Comparison of ENCODE assay signal across 8 mouse cellular contexts in the genomic region with DNA sequence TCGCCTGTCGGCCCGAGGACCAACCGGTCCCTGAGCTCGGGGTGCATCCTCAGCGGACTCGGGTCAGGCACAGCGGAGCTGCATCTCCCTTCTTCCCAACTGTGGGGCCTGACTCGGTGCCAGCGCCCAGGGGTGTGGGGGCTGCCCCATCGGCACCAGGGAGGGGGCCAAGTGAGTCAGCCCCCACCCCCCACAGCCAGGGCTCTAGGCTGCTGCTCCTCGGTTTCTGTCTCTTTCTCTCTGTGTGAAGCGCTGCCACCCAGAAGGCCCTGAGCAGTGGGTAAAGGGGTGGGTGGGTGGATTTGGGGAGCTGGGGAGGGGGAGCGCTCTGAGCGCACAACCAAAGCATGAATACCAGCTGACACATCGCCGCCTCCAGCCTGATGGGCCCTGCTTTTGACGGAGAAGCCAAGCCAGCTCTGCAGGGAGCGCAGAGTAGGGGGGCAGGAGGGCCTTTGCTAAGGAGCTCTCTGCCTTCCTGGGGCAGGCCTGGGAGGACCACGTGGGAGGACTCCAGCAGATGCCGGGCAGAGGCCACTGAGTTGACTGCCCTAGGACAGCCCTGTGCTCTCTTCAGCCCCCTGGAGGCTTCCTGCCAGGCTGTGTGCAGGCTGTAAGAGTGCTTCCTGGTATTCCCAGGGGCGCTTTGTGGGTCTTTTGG. TPM values are rescaled to one million over a fixed set of nuclear protein-coding genes. Genes with fewer than 3 reads are reported as not detected.
DNase-seq lines count a peak whose midpoint lies in the region; ATAC-seq and TF ChIP-seq lines count a peak whose summit lies in the region.

No protein-coding gene starts in this region.

- peak overlapping the region; percentile 96 for H3K4me2 ChIP-seq in forebrain, postnatal 0 days (ENCODE audit: low read depth)
- peak overlapping the region; percentile 100 for H3K4me2 ChIP-seq in intestine, embryonic 16.5 days (ENCODE audit: low read depth, low read length)
- peak overlapping the region; percentile 99 for H3K4me2 ChIP-seq in limb, embryonic 12.5 days
- peak overlapping the region; percentile 99 for H3K4me2 ChIP-seq in midbrain, embryonic 13.5 days (replicated peaks)

- H3K27ac ChIP-seq in forebrain, postnatal 0 days (ENCODE audit: low read depth, low read length) = peak overlapping the region; percentile 89
- H3K27ac ChIP-seq in intestine, embryonic 16.5 days (ENCODE audit: low read length) = no peak overlapping the region
- H3K27ac ChIP-seq in limb, embryonic 12.5 days = no peak overlapping the region
- H3K27ac ChIP-seq in midbrain, embryonic 13.5 days = peak overlapping the region; percentile 84

- peaks cover 7% of the 10 kb centered on the region; the same call in 1 of the 2 replicates for H3K27me3 ChIP-seq in forebrain, postnatal 0 days (ENCODE audit: insufficient read depth, low read length)
- peaks cover 70% of the 10 kb centered on the region for H3K27me3 ChIP-seq in intestine, embryonic 16.5 days (replicated peaks; ENCODE audit: control insufficient read depth, insufficient read depth, low read length)
- peaks cover 99% of the 10 kb centered on the region for H3K27me3 ChIP-seq in limb, embryonic 12.5 days
- peaks cover 51% of the 10 kb centered on the region for H3K27me3 ChIP-seq in midbrain, embryonic 13.5 days

- peak overlapping the region; percentile 62 for H3K4me3 ChIP-seq in forebrain, postnatal 0 days (ENCODE audit: low read depth, low read length)
- peak overlapping the region; percentile 71 for H3K4me3 ChIP-seq in intestine, embryonic 16.5 days (ENCODE audit: low read length)
- H3K4me3 ChIP-seq in limb, embryonic 12.5 days (replicated peaks) = peak overlapping the region; percentile 60
- peak overlapping the region; percentile 65 for H3K4me3 ChIP-seq in midbrain, embryonic 13.5 days (replicated peaks)

- TF ChIP-seq CTCF in forebrain, postnatal 0 days (IDR thresholded peaks at IDR 0.05; ENCODE audit: low read depth) = peak; percentile 46; the same call in 1 of the 2 replicates

- peak; percentile 44 to 46 for DNase-seq in frontal cortex, postnatal 10 days (ENCODE audit: low spot score in 2 of 2)
- DNase-seq in frontal cortex, postnatal 14 days (ENCODE audit: low spot score in 2 of 2) = no peak
- peak; percentile 58 for DNase-seq in adrenal gland, adult 8-10 months
- peak; percentile 75 for DNase-seq in forebrain, postnatal 0 days
- peak; percentile 59 for DNase-seq in telencephalon, adult 2 months (ENCODE audit: low read depth, low spot score)

- H3K9ac ChIP-seq in forebrain, postnatal 0 days = peak overlapping the region; percentile 68
- H3K9ac ChIP-seq in intestine, embryonic 16.5 days (ENCODE audit: low read depth, low read length) = peak overlapping the region; percentile 60
- H3K9ac ChIP-seq in limb, embryonic 12.5 days (replicated peaks) = peak overlapping the region; percentile 60
- peak overlapping the region; percentile 77 for H3K9ac ChIP-seq in midbrain, embryonic 13.5 days (replicated peaks)

- 3% methylated on average over 22 of the region's 22 CpGs for WGBS in forebrain, postnatal 0 days
- WGBS in intestine, embryonic 16.5 days = 2% methylated on average over 21 of the region's 22 CpGs
- 2% methylated on average over 22 of the region's 22 CpGs for WGBS in limb, embryonic 12.5 days
- 2% methylated on average over 21 of the region's 22 CpGs for WGBS in midbrain, embryonic 13.5 days

- H3K9me3 ChIP-seq in forebrain, postnatal 0 days (ENCODE audit: low read length) = no peaks in the 10 kb centered on the region
- H3K9me3 ChIP-seq in intestine, embryonic 16.5 days (ENCODE audit: control insufficient read depth, low read length) = no peaks in the 10 kb centered on the region
- no peaks in the 10 kb centered on the region for H3K9me3 ChIP-seq in limb, embryonic 12.5 days
- no peaks in the 10 kb centered on the region for H3K9me3 ChIP-seq in midbrain, embryonic 13.5 days

- ATAC-seq in forebrain, postnatal 0 days = peak; percentile 78
- ATAC-seq in intestine, embryonic 16.5 days = peak; percentile 51; the same call in 1 of the 2 replicates
- 0 out of 2 replicates have a peak, but pooled peaks have one; percentile 39 for ATAC-seq in limb, embryonic 12.5 days (ENCODE audit: insufficient number of reproducible peaks, insufficient read depth, low FRiP score, low TSS enrichment, low read depth)
- ATAC-seq in midbrain, embryonic 13.5 days = peak; percentile 64

- H3K36me3 ChIP-seq in forebrain, postnatal 0 days (ENCODE audit: insufficient read depth) = no peaks in the 10 kb centered on the region
- H3K36me3 ChIP-seq in intestine, embryonic 16.5 days (ENCODE audit: control insufficient read depth, insufficient read depth, low read length) = no peaks in the 10 kb centered on the region
- no peaks in the 10 kb centered on the region for H3K36me3 ChIP-seq in limb, embryonic 12.5 days
- H3K36me3 ChIP-seq in midbrain, embryonic 13.5 days = no peaks in the 10 kb centered on the region

- H3K4me1 ChIP-seq in forebrain, postnatal 0 days (ENCODE audit: insufficient read depth) = no peaks in the 10 kb centered on the region
- H3K4me1 ChIP-seq in intestine, embryonic 16.5 days (ENCODE audit: control insufficient read depth, insufficient read depth, low read length) = peaks cover 26% of the 10 kb centered on the region
- peaks cover 60% of the 10 kb centered on the region for H3K4me1 ChIP-seq in limb, embryonic 12.5 days (replicated peaks)
- H3K4me1 ChIP-seq in midbrain, embryonic 13.5 days (replicated peaks) = peaks cover 72% of the 10 kb centered on the region

RNA-seq across cellular contexts. Expression of a gene that starts 0.5 kb away (rescaled TPM):
- total RNA-seq in adrenal gland, adult 8-10 months (2022) = 10 to 100 TPM; 52.7 to 72.6 (median 62.9) TPM
- total RNA-seq in forebrain, postnatal 0 days (2014; rRNA removed) = 33.0 and 33.6 TPM in 2 replicates
- 8.0 and 8.6 TPM in 2 replicates for polyA plus RNA-seq in forebrain, postnatal 0 days (2015; fragmentation: Nextera tagmentation; extraction: Ambion mirVana)
- 0.06 TPM in 1 of 2 replicates, not detected in the other for polyA plus RNA-seq in intestine, embryonic 16.5 days (2015; fragmentation: Nextera tagmentation; extraction: Ambion mirVana)
- 0.22 and 0.55 TPM in 2 replicates for polyA plus RNA-seq in limb, embryonic 12.5 days (2016; fragmentation: Nextera tagmentation; extraction: Ambion mirVana)
- 11.8 and 15.6 TPM in 2 replicates for polyA plus RNA-seq in midbrain, embryonic 13.5 days (2015; fragmentation: Nextera tagmentation; extraction: Ambion mirVana)

Comparison
In these comparisons a context has a peak if more than half of its experiments do, and no peak if none do; other contexts are left out.
1. DNase-seq: peak in frontal cortex, postnatal 10 days (2 of 2), adrenal gland, adult 8-10 months (single experiment), forebrain, postnatal 0 days (single experiment) and telencephalon, adult 2 months (single experiment); none in frontal cortex, postnatal 14 days (0 of 2).
2. H3K27ac ChIP-seq: peak in forebrain, postnatal 0 days (single experiment) and midbrain, embryonic 13.5 days (single experiment); none in intestine, embryonic 16.5 days (single experiment) and limb, embryonic 12.5 days (single experiment).
3. Peak in every context shown above with its lines, with median percentiles within 50 percentile points of each other: ATAC-seq, H3K4me2 ChIP-seq, H3K4me3 ChIP-seq and H3K9ac ChIP-seq.